Mouse (Mus musculus): ENCODE measurements at regions not wholly inside any gene's neighbourhood (a gene's known extent, or its start where the extent isn't known, plus 50 kb on each side); places are given as distances from the start of the nearest gene placed in this dataset.

DNA sequence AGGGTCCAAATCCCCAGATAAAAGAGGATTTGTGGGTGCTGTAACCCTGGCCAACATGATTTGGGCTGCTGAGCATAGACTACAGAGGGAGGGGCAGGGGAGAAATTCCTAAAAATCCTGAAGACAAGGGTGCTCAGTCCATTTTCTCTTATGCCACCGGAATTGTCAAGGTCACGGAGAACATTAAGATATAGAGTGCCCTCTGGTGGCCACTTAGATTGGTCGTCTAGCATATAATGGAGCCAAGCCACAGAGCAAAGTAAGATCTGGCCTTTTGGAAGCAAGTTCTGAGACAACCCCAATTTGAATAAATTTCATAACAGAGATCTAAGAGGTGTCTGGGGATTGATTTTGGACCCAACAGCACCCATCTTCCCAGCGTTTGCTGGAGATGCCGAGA lies 250.0 kb downstream of the Prr32 start:
- DNase-seq, result peak in 1 of 2 experiments; percentile 2

All from kidney, postnatal 25 days (tissue).